Mouse (Mus musculus): ENCODE measurements around the gene Rab15. TPM values are rescaled to one million over a fixed set of nuclear protein-coding genes. Genes with fewer than 3 reads are reported as not detected.

Rab15 gene
- polyA plus RNA-seq, 2 experiments = 22.2 TPM

- no peak for TF ChIP-seq POLR2A (IDR thresholded peaks at IDR 0.05; ENCODE audit: borderline replicate concordance, extremely low read depth, insufficient read depth, insufficient read length)
- Histone ChIP-seq H3K36me3 (ENCODE audit: control insufficient read depth, insufficient read depth, low read length) (no peaks in the 10 kb centered on the region), H3K4me3 (replicated peaks; ENCODE audit: low read length) (no peak overlapping the region), H3K4me2 (replicated peaks; ENCODE audit: low read depth, low read length, severe bottlenecking) (no peak overlapping the region), H3K4me1 (ENCODE audit: control insufficient read depth, insufficient read depth, low read length) (no peaks in the 10 kb centered on the region), H3K27me3 (ENCODE audit: control insufficient read depth, insufficient read depth, low read length) (no peaks in the 10 kb centered on the region), H3K9me3 (ENCODE audit: control insufficient read depth, low read length) (no peaks in the 10 kb centered on the region), H3K27ac (replicated peaks; ENCODE audit: low read depth, low read length) (no peak overlapping the region), H3K9ac (ENCODE audit: low read depth, low read length, severe bottlenecking) (no peak overlapping the region)
- 65% methylated on average over 8 of the region's 8 CpGs for WGBS
- ATAC-seq (ENCODE audit: low FRiP score, low read depth) (no peak), DNase-seq (ENCODE audit: low spot score) (no peak)
Measured at GRCm38 (mm10) chr12:76790446-76791084, 32.1 kb downstream of the Rab15 start.

- no peaks in the 10 kb centered on the region for H3K27me3 ChIP-seq (ENCODE audit: control insufficient read depth, insufficient read depth, low read length)
- H3K36me3 ChIP-seq (ENCODE audit: control insufficient read depth, insufficient read depth, low read length) = no peaks in the 10 kb centered on the region
- no peak overlapping the region for H3K4me2 ChIP-seq (replicated peaks; ENCODE audit: low read depth, low read length, severe bottlenecking)
- no peaks in the 10 kb centered on the region for H3K4me1 ChIP-seq (ENCODE audit: control insufficient read depth, insufficient read depth, low read length)
- no peaks in the 10 kb centered on the region for H3K9me3 ChIP-seq (ENCODE audit: control insufficient read depth, low read length)
- no peak overlapping the region for H3K27ac ChIP-seq (replicated peaks; ENCODE audit: low read depth, low read length)
- DNase-seq (ENCODE audit: low spot score) (no peak), ATAC-seq (ENCODE audit: low FRiP score, low read depth) (no peak)
- no peak for TF ChIP-seq POLR2A (IDR thresholded peaks at IDR 0.05; ENCODE audit: borderline replicate concordance, extremely low read depth, insufficient read depth, insufficient read length)
- WGBS = 66% methylated on average over 10 of the region's 10 CpGs
- H3K9ac ChIP-seq (ENCODE audit: low read depth, low read length, severe bottlenecking) = no peak overlapping the region
- H3K4me3 ChIP-seq (replicated peaks; ENCODE audit: low read length) = no peak overlapping the region
Measured at GRCm38 (mm10) chr12:76784056-76784619, 38.6 kb downstream of the Rab15 start.

GRCm38 (mm10) chr12:76780639-76781468 lies 41.9 kb downstream of the Rab15 start:
- Histone ChIP-seq H3K4me1 (ENCODE audit: control insufficient read depth, insufficient read depth, low read length) (no peaks in the 10 kb centered on the region), H3K4me2 (replicated peaks; ENCODE audit: low read depth, low read length, severe bottlenecking) (no peak overlapping the region), H3K4me3 (replicated peaks; ENCODE audit: low read length) (no peak overlapping the region), H3K27me3 (ENCODE audit: control insufficient read depth, insufficient read depth, low read length) (no peaks in the 10 kb centered on the region), H3K9ac (ENCODE audit: low read depth, low read length, severe bottlenecking) (no peak overlapping the region), H3K27ac (replicated peaks; ENCODE audit: low read depth, low read length) (no peak overlapping the region), H3K36me3 (ENCODE audit: control insufficient read depth, insufficient read depth, low read length) (peaks cover 5% of the 10 kb centered on the region), H3K9me3 (ENCODE audit: control insufficient read depth, low read length) (no peaks in the 10 kb centered on the region)
- ATAC-seq (ENCODE audit: low FRiP score, low read depth) (no peak), DNase-seq (ENCODE audit: low spot score) (no peak)
- 71% methylated on average over 12 of the region's 12 CpGs for WGBS
- TF ChIP-seq POLR2A (IDR thresholded peaks at IDR 0.05; ENCODE audit: borderline replicate concordance, extremely low read depth, insufficient read depth, insufficient read length) = no peak

GRCm38 (mm10) chr12:76779951-76780350 lies 42.8 kb downstream of the Rab15 start:
- no peak for TF ChIP-seq POLR2A (IDR thresholded peaks at IDR 0.05; ENCODE audit: borderline replicate concordance, extremely low read depth, insufficient read depth, insufficient read length)
- Histone ChIP-seq H3K9ac (ENCODE audit: low read depth, low read length, severe bottlenecking) (no peak overlapping the region), H3K4me3 (replicated peaks; ENCODE audit: low read length) (no peak overlapping the region), H3K27ac (replicated peaks; ENCODE audit: low read depth, low read length) (no peak overlapping the region), H3K9me3 (ENCODE audit: control insufficient read depth, low read length) (no peaks in the 10 kb centered on the region), H3K27me3 (ENCODE audit: control insufficient read depth, insufficient read depth, low read length) (no peaks in the 10 kb centered on the region), H3K36me3 (ENCODE audit: control insufficient read depth, insufficient read depth, low read length) (peaks cover 5% of the 10 kb centered on the region), H3K4me2 (replicated peaks; ENCODE audit: low read depth, low read length, severe bottlenecking) (no peak overlapping the region), H3K4me1 (ENCODE audit: control insufficient read depth, insufficient read depth, low read length) (no peaks in the 10 kb centered on the region)
- WGBS = 85% methylated on average over 5 of the region's 5 CpGs
- ATAC-seq (ENCODE audit: low FRiP score, low read depth) (no peak), DNase-seq (ENCODE audit: low spot score) (no peak)

- Histone ChIP-seq H3K4me2 (replicated peaks; ENCODE audit: low read depth, low read length, severe bottlenecking) (no peak overlapping the region), H3K9ac (ENCODE audit: low read depth, low read length, severe bottlenecking) (no peak overlapping the region), H3K27ac (replicated peaks; ENCODE audit: low read depth, low read length) (no peak overlapping the region), H3K9me3 (ENCODE audit: control insufficient read depth, low read length) (no peaks in the 10 kb centered on the region), H3K4me1 (ENCODE audit: control insufficient read depth, insufficient read depth, low read length) (no peaks in the 10 kb centered on the region), H3K4me3 (replicated peaks; ENCODE audit: low read length) (no peak overlapping the region), H3K27me3 (ENCODE audit: control insufficient read depth, insufficient read depth, low read length) (no peaks in the 10 kb centered on the region), H3K36me3 (ENCODE audit: control insufficient read depth, insufficient read depth, low read length) (peaks cover 5% of the 10 kb centered on the region)
- WGBS = 78% methylated on average over 10 of the region's 10 CpGs
- no peak for TF ChIP-seq POLR2A (IDR thresholded peaks at IDR 0.05; ENCODE audit: borderline replicate concordance, extremely low read depth, insufficient read depth, insufficient read length)
- ATAC-seq (ENCODE audit: low FRiP score, low read depth) = no peak
- no peak for DNase-seq (ENCODE audit: low spot score)
Measured at GRCm38 (mm10) chr12:76778305-76779083, 44.2 kb downstream of the Rab15 start.

All from limb, embryonic 14.5 days (tissue).